Mouse (Mus musculus): ENCODE measurements around the gene Sh3kbp1.

DNA sequence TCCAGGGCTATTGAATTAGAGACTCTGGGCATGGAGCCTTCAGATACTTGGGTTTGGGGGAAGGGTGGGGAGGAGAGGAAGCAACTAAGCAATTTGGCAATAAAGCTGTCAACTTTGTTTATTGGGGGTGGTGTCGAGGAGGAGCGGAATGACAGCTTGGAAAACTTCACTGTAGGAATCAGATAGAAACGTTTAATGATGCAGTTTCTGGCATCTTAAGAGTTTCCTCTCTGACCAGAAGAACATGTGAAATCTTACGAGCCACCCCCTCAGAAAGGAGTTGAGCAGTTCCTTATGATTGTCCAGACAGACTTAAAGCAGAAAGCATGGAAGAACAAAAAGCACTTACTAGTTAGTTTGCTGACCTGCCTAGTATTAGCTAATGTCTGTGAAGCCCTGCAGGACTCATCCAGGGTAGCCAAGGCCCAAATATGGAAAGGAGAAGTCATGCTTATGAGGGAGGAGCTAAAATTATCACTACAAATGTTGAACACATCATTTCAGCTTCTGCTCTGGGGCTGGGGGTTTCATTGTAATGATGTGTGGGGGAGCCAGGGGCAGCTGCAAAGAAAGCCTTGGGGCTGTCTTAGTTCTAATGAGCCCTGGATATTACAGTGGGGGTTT is 77.4 kb downstream of the Sh3kbp1 start:
- TF ChIP-seq CTCF (IDR thresholded peaks at IDR 0.05; ENCODE audit: extremely low read depth, insufficient read depth, insufficient read length, insufficient replicate concordance): no peak
- no peak for TF ChIP-seq POLR2A (IDR thresholded peaks at IDR 0.05; ENCODE audit: low read depth, low read length)

Data from spleen, adult 2 months (tissue).